Mouse (Mus musculus): ENCODE measurements around the gene Hlcs.

DNA sequence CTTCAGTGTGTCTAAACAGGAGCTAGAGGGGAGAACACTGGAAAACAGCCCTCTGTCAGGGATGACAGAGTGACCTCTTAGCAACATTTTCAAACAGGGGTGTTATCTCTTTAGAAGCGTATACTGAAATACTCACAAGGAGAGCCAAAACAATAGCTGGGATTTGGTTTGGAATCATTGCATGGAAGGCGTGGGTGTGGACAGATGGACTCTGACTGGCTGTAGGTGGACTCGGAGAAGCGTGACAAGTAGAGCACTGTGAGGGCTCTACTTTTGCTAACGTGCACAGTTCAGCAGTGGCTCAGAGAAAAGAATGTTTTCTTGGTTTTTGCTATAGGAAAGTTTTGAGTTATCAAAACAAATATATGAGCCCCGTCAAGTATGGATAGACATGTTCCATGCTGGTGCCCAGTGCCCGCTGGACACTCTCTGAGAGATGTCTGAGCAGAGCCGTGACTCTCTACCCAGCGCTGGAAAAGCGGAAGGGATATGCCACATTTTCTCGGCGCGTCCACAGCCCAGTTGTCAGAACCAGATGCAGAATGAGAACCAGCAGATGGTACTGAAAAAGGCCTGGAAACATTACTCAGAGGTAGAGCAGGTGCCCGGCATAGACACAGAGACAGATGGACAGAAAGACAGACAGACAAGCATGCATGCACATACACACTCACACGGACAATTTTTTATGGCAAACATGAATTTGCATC lies 62.6 kb downstream of the Hlcs start:
- no peak for TF ChIP-seq CTCF (IDR thresholded peaks at IDR 0.05; ENCODE audit: control insufficient read depth, insufficient read depth, low read length)
- no peak for TF ChIP-seq POLR2A (IDR thresholded peaks at IDR 0.05; ENCODE audit: borderline replicate concordance, control insufficient read depth, low read depth, low read length)

Data from bone marrow, adult 2 months (tissue).